Mouse (Mus musculus): ENCODE measurements around the gene Spata16.
"Not testable (repeated sequence)": the region's sequence is repeated elsewhere in the genome, so short reads cannot be mapped to it uniquely, and the experiment has no call there.

The Spata16 gene

GRCm38 (mm10) chr3:26637402-26637801 lies at the start of gene Spata16:
Gene Spata16, plus strand, starts transcription at chr3:26637620.
- H3K27me3 ChIP-seq (ENCODE audit: control insufficient read depth, insufficient read depth, low read length, poor library complexity, severe bottlenecking) = no peaks in the 10 kb centered on the region
- no peak for DNase-seq (ENCODE audit: low read depth, low spot score)
- no peaks in the 10 kb centered on the region for H3K36me3 ChIP-seq (ENCODE audit: control insufficient read depth, insufficient read depth, low read length, poor library complexity, severe bottlenecking)

- Histone ChIP-seq H3K27me3 (ENCODE audit: control insufficient read depth, insufficient read depth, low read length, poor library complexity, severe bottlenecking) (no peaks in the 10 kb centered on the region), H3K36me3 (ENCODE audit: control insufficient read depth, insufficient read depth, low read length, poor library complexity, severe bottlenecking) (no peaks in the 10 kb centered on the region)
- DNase-seq (ENCODE audit: low read depth, low spot score) = no peak
These were observed 32.6 kb upstream of the Spata16 start for GRCm38 (mm10) chr3:26604861-26605260.

- Histone ChIP-seq H3K27me3 (ENCODE audit: control insufficient read depth, insufficient read depth, low read length, poor library complexity, severe bottlenecking) (no peaks in the 10 kb centered on the region), H3K36me3 (ENCODE audit: control insufficient read depth, insufficient read depth, low read length, poor library complexity, severe bottlenecking) (no peaks in the 10 kb centered on the region)
- no peak for DNase-seq (ENCODE audit: low read depth, low spot score)
These were observed 28.9 kb upstream of the Spata16 start for GRCm38 (mm10) chr3:26608531-26608930.

GRCm38 (mm10) chr3:26639214-26639613 lies 1.8 kb downstream of the Spata16 start:
- H3K27me3 ChIP-seq (ENCODE audit: control insufficient read depth, insufficient read depth, low read length, poor library complexity, severe bottlenecking) = no peaks in the 10 kb centered on the region
- DNase-seq (ENCODE audit: low read depth, low spot score) = no peak
- no peaks in the 10 kb centered on the region for H3K36me3 ChIP-seq (ENCODE audit: control insufficient read depth, insufficient read depth, low read length, poor library complexity, severe bottlenecking)

GRCm38 (mm10) chr3:26639851-26640250 lies 2.4 kb downstream of the Spata16 start:
- DNase-seq (ENCODE audit: low read depth, low spot score) = no peak
- no peaks in the 10 kb centered on the region for H3K27me3 ChIP-seq (ENCODE audit: control insufficient read depth, insufficient read depth, low read length, poor library complexity, severe bottlenecking)
- H3K36me3 ChIP-seq (ENCODE audit: control insufficient read depth, insufficient read depth, low read length, poor library complexity, severe bottlenecking) = no peaks in the 10 kb centered on the region

- H3K27me3 ChIP-seq (ENCODE audit: control insufficient read depth, insufficient read depth, low read length, poor library complexity, severe bottlenecking) = no peaks in the 10 kb centered on the region
- no peak for DNase-seq (ENCODE audit: low read depth, low spot score)
- H3K36me3 ChIP-seq (ENCODE audit: control insufficient read depth, insufficient read depth, low read length, poor library complexity, severe bottlenecking) = no peaks in the 10 kb centered on the region
These were observed 3.1 kb downstream of the Spata16 start for GRCm38 (mm10) chr3:26640321-26641075.

- Histone ChIP-seq H3K27me3 (ENCODE audit: control insufficient read depth, insufficient read depth, low read length, poor library complexity, severe bottlenecking) (no peaks in the 10 kb centered on the region), H3K36me3 (ENCODE audit: control insufficient read depth, insufficient read depth, low read length, poor library complexity, severe bottlenecking) (no peaks in the 10 kb centered on the region)
- no peak for DNase-seq (ENCODE audit: low read depth, low spot score)
These were observed 4.2 kb downstream of the Spata16 start for GRCm38 (mm10) chr3:26641351-26642249.

- no peaks in the 10 kb centered on the region for H3K27me3 ChIP-seq (ENCODE audit: control insufficient read depth, insufficient read depth, low read length, poor library complexity, severe bottlenecking)
- DNase-seq (ENCODE audit: low read depth, low spot score) = no peak
- H3K36me3 ChIP-seq (ENCODE audit: control insufficient read depth, insufficient read depth, low read length, poor library complexity, severe bottlenecking) = no peaks in the 10 kb centered on the region
These were observed 6.7 kb downstream of the Spata16 start for GRCm38 (mm10) chr3:26644136-26644535.

GRCm38 (mm10) chr3:26646834-26647233 lies 9.4 kb downstream of the Spata16 start:
- H3K27me3 ChIP-seq (ENCODE audit: control insufficient read depth, insufficient read depth, low read length, poor library complexity, severe bottlenecking) = no peaks in the 10 kb centered on the region
- no peak for DNase-seq (ENCODE audit: low read depth, low spot score)
- no peaks in the 10 kb centered on the region for H3K36me3 ChIP-seq (ENCODE audit: control insufficient read depth, insufficient read depth, low read length, poor library complexity, severe bottlenecking)

- no peaks in the 10 kb centered on the region for H3K27me3 ChIP-seq (ENCODE audit: control insufficient read depth, insufficient read depth, low read length, poor library complexity, severe bottlenecking)
- no peaks in the 10 kb centered on the region for H3K36me3 ChIP-seq (ENCODE audit: control insufficient read depth, insufficient read depth, low read length, poor library complexity, severe bottlenecking)
- no peak for DNase-seq (ENCODE audit: low read depth, low spot score)
These were observed 48.4 kb downstream of the Spata16 start for GRCm38 (mm10) chr3:26685832-26686231.

GRCm38 (mm10) chr3:26709492-26709891 lies 72.1 kb downstream of the Spata16 start:
- not testable (repeated sequence) for DNase-seq (ENCODE audit: low read depth, low spot score); H3K36me3 ChIP-seq (ENCODE audit: control insufficient read depth, insufficient read depth, low read length, poor library complexity, severe bottlenecking); H3K27me3 ChIP-seq (ENCODE audit: control insufficient read depth, insufficient read depth, low read length, poor library complexity, severe bottlenecking)

- no peaks in the 10 kb centered on the region for H3K36me3 ChIP-seq (ENCODE audit: control insufficient read depth, insufficient read depth, low read length, poor library complexity, severe bottlenecking)
- no peak for DNase-seq (ENCODE audit: low read depth, low spot score)
- no peaks in the 10 kb centered on the region for H3K27me3 ChIP-seq (ENCODE audit: control insufficient read depth, insufficient read depth, low read length, poor library complexity, severe bottlenecking)
These were observed 90.1 kb downstream of the Spata16 start for GRCm38 (mm10) chr3:26727526-26727925.

- DNase-seq (ENCODE audit: low read depth, low spot score) = no peak
- H3K36me3 ChIP-seq (ENCODE audit: control insufficient read depth, insufficient read depth, low read length, poor library complexity, severe bottlenecking) = no peaks in the 10 kb centered on the region
These were observed 113.1 kb downstream of the Spata16 start for GRCm38 (mm10) chr3:26750492-26750891.

GRCm38 (mm10) chr3:26752441-26752840 lies 115.0 kb downstream of the Spata16 start:
- no peak for DNase-seq (ENCODE audit: low read depth, low spot score)
- Histone ChIP-seq H3K36me3 (ENCODE audit: control insufficient read depth, insufficient read depth, low read length, poor library complexity, severe bottlenecking) (no peaks in the 10 kb centered on the region), H3K27me3 (ENCODE audit: control insufficient read depth, insufficient read depth, low read length, poor library complexity, severe bottlenecking) (no peaks in the 10 kb centered on the region)

More at GRCm38 (mm10) chr3:26750492-26750891, 113.1 kb downstream of the Spata16 start:
- no peaks in the 10 kb centered on the region for H3K27me3 ChIP-seq (ENCODE audit: control insufficient read depth, insufficient read depth, low read length, poor library complexity, severe bottlenecking)
